Mouse (Mus musculus) megakaryocyte-erythroid progenitor cell, adult 5-6 weeks (primary cell): ENCODE data around the gene Fgf22. TPM values are rescaled to one million over a fixed set of nuclear protein-coding genes. Genes with fewer than 3 reads are reported as not detected.
A peak's percentile ranks its signal among the peaks of the same experiment; 100 is the strongest.

Experiments
- ATAC-seq: replicated peaks from 2 replicates; pipeline ENCODE4 v1.8.0; 2016; ENCODE audit warnings: mild to moderate bottlenecking, inconsistent platforms; ENCODE audit not compliant: severe bottlenecking, poor library complexity, low FRiP score, low TSS enrichment
- total RNA-seq, 2 experiments: library from RNA; stranded (forward) in 1 of 2; stranded (reverse) in 1 of 2; fragments of 200-1000, 215-1000 nt in 1 of 2; fragments of >200 nt in 1 of 2; fragmentation: Nextera tagmentation in 1 of 2; gene quantifications; 2 replicates each; pipeline ENCODE4 v1.2.3; 2014 to 2017

Gene Fgf22
- total RNA-seq, 2 experiments from 2014 or later: not detected

- ATAC-seq: no peak
Observed at GRCm38 (mm10) chr10:79762875-79763274, 8.0 kb downstream of the Fgf22 start.

DNA sequence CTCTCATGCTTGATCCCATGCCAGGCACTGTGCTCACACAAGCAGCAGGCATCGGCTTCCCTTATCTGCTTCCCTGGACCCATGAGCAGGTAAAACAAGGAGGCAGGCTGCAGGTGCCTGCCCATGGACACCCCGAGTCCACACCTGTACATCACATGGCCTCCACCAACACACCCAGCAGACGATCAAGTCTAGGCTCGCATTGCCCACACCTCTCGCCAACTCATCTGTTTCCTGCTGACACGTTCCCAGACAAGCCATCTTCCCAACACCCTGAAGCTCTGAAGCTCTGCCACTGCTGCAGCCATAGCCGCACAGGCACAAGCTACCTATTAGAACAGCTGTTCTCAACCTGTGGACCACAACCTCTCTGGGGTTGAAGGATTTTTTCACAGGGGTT is 9.4 kb downstream of the Fgf22 start:
- ATAC-seq: no peak

GRCm38 (mm10) chr10:79765228-79765745 is 10.4 kb downstream of the Fgf22 start:
- no peak for ATAC-seq

- no peak for ATAC-seq
Observed at GRCm38 (mm10) chr10:79766001-79766507, 11.2 kb downstream of the Fgf22 start.

DNA sequence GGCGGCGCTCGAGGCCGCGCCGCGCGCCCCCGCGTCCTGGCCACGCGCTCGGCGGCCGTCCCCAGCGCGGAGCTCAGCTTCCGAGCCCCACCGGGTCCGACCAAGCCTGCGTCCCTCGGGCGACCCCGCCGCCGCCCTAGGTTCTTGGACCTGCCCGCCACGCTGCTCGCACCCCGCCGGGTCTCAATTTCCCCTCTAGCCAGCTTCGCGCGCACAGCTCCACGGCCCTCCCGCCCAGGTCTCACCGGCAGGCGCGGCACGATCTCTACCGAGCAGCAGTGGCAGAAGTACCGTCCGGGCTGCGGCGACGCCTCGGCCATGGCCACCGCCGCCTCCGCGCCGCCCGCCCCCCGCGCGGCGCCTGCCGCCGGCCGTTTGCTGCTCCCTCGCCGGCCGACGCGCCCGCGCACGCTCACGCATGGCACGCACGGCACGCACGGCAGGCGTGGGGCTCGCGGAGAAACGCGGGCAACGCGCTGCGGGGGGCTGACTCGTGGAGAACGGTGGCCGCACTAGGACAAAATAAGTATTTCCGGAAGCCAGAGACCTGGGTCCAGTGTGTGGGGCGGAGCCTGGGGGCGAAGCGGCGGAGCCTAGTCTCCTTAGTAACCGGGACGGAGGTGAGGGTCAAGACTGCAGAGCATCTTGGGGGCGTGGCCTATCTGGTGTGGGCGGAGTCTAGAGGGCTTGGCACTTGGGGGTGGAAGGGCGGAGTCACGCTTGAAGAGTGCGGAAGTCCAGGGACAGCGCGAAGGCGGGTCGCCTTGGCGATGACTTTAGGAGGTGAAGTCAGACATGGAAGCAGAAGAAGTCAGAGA is 11.8 kb downstream of the Fgf22 start, which contains the start of gene Rnf126:
Gene Rnf126 (minus strand): TSS at position 445 of the 818 bp plus-strand sequence.
- ATAC-seq: peak; percentile 92

DNA sequence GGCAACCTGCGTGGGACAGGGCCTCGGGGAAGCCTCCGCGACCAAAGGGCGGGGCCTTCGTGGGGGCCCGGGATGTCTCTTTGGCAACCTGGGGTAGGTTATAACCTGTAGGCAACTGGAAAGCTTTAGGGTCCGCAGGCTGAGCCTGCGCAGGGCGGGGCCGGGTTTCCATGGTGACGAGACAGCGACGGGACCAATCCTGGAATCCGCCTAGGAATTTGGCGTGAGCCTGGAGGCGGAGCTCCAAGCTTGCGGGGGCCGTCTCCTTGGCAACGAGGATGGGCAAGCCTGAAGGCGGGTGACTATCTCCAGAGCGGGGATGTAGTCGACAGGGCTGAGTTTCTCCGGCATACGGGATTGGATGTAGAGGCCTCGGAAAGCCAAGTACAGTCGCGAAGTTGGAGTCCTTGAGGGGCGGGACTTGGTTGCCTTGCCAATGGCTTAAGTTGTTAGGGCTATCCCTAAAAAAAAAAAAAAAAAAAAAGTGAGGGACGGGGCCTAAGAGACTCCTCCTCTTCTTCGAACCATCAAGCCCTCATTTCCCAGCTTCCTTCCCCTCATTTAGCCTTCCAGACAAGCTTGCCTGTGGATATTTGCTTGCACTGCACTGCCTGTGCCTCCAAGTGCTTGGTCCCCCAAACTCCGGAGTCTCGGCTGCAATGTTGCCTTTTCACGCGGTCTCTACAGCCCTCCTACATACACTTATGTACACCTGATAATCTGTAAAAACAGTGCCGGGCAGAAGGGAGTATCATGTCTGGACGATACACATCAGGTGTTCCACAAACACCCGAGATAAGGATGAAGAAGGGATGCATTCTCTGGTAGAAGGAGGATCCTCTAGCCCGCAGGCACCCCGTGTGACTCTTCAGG is 12.7 kb downstream of the Fgf22 start:
- ATAC-seq: peak; percentile 43

DNA sequence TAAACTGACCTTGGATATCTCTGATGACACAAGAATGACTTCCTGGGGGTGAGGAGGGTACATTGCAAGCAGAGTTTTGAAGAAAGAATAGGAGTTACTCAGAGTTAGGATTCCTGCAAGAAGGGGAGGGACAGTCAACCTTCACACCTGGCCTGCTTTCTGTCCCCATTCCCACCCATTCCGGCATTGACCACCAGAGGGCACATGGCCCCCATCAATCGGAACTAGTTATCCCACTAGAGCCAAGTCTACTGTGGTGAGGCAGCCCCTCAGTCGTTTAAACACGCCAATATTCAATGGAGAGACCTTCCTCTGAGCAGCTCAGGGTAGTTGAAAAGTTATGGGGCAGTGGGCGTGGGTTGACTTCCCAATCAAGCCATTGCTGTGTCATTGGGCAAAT is 13.5 kb downstream of the Fgf22 start:
- ATAC-seq: 0 out of 2 replicates have a peak, but pooled peaks have one; percentile 27

DNA sequence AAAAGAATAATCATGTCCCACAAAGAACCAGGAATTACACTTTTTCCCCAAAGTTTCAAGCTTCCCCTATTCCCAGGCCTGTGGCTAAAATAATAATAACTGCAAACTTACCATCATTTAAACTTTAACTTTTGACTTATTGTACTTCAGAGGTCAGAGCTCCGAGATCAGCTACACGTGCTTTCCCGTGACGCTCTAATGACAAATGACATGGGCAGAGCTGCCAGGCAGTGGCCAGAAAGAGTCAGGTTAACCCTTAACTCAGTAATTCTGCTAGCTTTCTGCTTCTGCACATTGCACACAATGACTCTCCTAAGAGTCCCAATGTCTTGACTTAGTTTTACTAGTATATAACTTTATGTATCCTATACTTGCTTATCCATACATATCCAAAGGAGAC is 14.5 kb downstream of the Fgf22 start:
- ATAC-seq: no peak

GRCm38 (mm10) chr10:79772320-79772719 is 17.4 kb downstream of the Fgf22 start:
- ATAC-seq: no peak

DNA sequence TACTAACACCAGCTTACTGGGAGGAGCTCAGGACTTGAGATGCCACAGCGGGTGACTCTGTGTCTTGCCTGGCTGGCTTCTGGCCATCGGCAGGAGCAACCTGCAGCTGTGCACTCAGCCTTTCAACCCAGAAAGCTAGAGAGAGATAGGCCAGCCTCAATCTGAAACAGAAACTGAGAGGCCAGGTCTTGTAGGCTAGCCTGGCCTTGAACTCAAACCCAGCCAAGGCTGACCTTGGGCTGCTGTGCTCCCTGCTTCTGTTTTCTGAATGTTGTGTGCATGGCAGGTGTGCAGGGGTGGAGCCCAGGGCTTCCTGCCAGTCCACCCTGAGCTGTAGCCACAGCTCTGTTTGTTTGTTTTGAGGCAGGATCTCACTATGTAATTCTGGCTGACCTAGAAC is 18.3 kb downstream of the Fgf22 start:
- ATAC-seq: no peak

- ATAC-seq: no peak
Observed at GRCm38 (mm10) chr10:79774486-79775279, 19.8 kb downstream of the Fgf22 start.

DNA sequence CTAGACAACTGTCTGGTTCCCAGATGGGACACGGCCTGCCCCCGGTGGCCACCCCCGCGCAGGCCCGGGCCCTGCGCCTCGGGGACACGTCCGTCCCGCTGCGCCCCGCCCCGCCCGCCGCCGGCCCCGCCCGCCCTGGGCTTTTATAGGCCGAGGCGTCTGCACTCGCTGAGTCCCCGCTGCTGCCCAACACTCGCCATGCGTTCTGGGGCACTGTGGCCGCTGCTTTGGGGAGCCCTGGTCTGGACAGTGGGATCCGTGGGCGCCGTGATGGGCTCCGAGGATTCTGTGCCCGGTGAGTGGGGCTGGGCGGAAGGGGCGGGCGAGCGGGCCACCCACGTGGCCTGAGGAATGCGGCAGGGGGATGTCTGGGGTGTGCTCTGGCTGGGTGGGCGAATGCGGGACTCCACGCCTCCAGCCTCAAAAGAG is 22.2 kb downstream of the Fgf22 start, which contains the start of gene Fstl3:
Gene Fstl3 (plus strand): TSS at position 170 of the 429 bp plus-strand sequence.
- no peak for ATAC-seq

GRCm38 (mm10) chr10:79778006-79778405 is 23.1 kb downstream of the Fgf22 start:
- ATAC-seq: no peak

- no peak for ATAC-seq
Observed at GRCm38 (mm10) chr10:79779193-79779592, 24.3 kb downstream of the Fgf22 start.

- peak; percentile 78 for ATAC-seq
Observed at GRCm38 (mm10) chr10:79779784-79780663, 25.1 kb downstream of the Fgf22 start.

DNA sequence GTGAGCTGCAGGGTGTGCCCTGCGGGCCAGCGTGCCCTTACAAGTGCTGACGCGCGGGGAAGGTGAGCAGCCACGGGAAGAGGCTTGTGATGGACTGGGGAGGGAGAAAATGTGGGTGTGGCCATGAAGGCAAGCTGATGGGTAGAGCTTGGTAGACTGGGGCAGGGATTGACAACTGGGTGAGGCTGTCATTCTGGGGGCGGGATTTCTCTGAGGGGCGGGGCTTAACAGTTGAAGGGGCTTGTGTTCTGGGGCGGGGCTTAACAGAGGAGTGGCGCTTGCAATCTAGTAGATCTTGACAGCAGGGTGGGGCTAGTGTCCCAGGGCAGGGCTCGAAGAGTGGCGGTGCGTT is 25.8 kb downstream of the Fgf22 start:
- peak; percentile 75 for ATAC-seq

GRCm38 (mm10) chr10:79781139-79781538 is 26.3 kb downstream of the Fgf22 start:
- no peak for ATAC-seq

DNA sequence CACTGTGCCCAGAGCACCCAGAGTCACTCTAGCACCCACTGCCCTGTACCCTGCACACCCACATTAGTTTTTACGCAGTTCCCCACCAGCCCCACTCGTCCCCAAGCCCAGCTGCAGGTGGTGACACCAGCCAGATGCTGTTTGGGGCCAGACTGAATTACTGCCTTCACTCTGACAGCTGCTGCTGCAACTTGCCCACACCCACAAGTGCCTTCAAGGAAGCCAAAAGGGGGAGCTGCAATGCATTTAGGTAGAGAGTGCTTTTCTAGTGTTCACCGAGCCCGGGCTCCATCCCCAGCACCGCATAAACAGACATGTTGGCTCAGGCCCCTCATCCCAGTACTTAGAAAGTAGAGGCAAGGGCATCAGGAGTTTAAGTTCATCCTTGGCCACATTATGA is 27.1 kb downstream of the Fgf22 start:
- no peak for ATAC-seq
